Mouse (Mus musculus) heart, embryonic 12.5 days (tissue): ENCODE data around the gene Naif1. TPM values are rescaled to one million over a fixed set of nuclear protein-coding genes. Genes with fewer than 3 reads are reported as not detected.

Experiments
- ATAC-seq: fragments of 200-750 bp; cut with Nextera tagmentation; 2 replicates; pipeline ENCODE4 v1.8.0; 2017; ENCODE audit warnings: moderate TSS enrichment, moderate library complexity; ENCODE audit not compliant: insufficient number of reproducible peaks, low FRiP score
- H3K27ac ChIP-seq: fragments of 300-500 bp; sonication (generic); 2 replicates; pipeline ENCODE4 v1.5.1; 2016; ENCODE audit warnings: mild to moderate bottlenecking, moderate library complexity; ENCODE audit not compliant: poor library complexity, severe bottlenecking
- H3K27me3 ChIP-seq: fragments of 300-500 bp; sonication (generic); replicated peaks from 2 replicates; pipeline ENCODE4 v1.6.1; 2016; ENCODE audit warnings: mild to moderate bottlenecking, moderate library complexity
- H3K36me3 ChIP-seq: fragments of 300-500 bp; sonication (generic); 2 replicates; pipeline ENCODE4 v1.6.1; 2016; ENCODE audit warnings: mild to moderate bottlenecking, moderate library complexity
- H3K4me1 ChIP-seq: fragments of 300-500 bp; sonication (generic); replicated peaks from 2 replicates; pipeline ENCODE4 v1.6.1; 2016; ENCODE audit warnings: mild to moderate bottlenecking
- H3K4me2 ChIP-seq: fragments of 300-500 bp; sonication (generic); 2 replicates; pipeline ENCODE4 v1.6.1; 2016; ENCODE audit warnings: mild to moderate bottlenecking, moderate library complexity
- H3K4me3 ChIP-seq: fragments of 300-500 bp; sonication (generic); 2 replicates; pipeline ENCODE4 v1.5.1; 2016; ENCODE audit warnings: mild to moderate bottlenecking
- H3K9ac ChIP-seq: fragments of 300-500 bp; sonication (generic); 2 replicates; pipeline ENCODE4 v1.6.1; 2016; ENCODE audit warnings: mild to moderate bottlenecking, moderate library complexity
- H3K9me3 ChIP-seq: fragments of 300-500 bp; sonication (generic); replicated peaks from 2 replicates; pipeline ENCODE4 v1.6.1; 2016; ENCODE audit warnings: mild to moderate bottlenecking, moderate library complexity
- WGBS: fragments of 180-500 bp; shearing (Covaris S2); methylation state at CpG from one replicate; pipeline ENCODE4 v1.1.7; 2016; 5-methylcytosine and 5-hydroxymethylcytosine counted together
- polyA plus RNA-seq: library from polyadenylated mRNA; unstranded; fragments of >200 nt; fragmentation: Nextera tagmentation; extraction: Ambion mirVana; gene quantifications from 2 replicates; pipeline ENCODE4 v1.2.1, GENCODE M21; 2016

Naif1 gene
- polyA plus RNA-seq, 1 experiment from 2014 or later: 5.4 TPM

DNA sequence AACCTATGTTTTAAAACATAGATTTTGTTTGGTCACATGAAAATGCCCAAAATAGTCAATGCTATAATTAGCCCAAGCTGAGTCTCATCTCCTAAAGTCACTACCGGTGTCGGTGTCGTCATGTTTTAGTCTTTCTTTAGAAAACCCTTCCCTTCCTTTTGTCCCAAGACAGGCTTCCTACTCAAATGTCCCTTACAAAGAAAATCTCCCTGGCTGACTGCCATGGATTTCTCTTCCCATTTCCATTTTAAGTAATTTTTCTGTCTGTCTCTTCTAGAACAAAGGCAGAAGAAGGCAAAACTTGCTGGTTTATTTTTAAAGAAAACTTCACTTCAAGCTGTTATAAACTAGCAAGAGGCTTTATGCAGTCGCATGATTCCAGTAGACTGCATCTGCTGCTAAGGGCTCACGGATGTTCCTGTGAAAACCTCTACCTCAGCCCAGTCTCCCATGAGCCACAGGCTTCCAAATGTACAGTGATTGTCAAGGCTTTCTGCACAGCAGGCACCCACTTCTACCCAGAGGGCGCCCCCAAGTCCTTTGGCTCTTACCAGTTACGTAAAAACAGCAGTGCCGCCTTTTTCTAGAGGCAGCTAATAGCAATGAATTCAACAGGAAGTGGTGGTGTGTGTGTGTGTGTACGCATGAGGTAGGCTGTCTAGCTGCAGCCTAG, 2.9 kb upstream of the Naif1 start:
- Histone ChIP-seq H3K36me3 (peaks cover 8% of the 10 kb centered on the region), H3K4me3 (no peak overlapping the region), H3K9ac (peak overlapping the region; percentile 27; the same call in 1 of the 2 replicates), H3K4me1 (peaks cover 32% of the 10 kb centered on the region), H3K9me3 (no peaks in the 10 kb centered on the region), H3K27me3 (no peaks in the 10 kb centered on the region), H3K27ac (peak overlapping the region; percentile 85), H3K4me2 (peak overlapping the region; percentile 39; the same call in 1 of the 2 replicates)
- WGBS: 43% methylated on average over 9 of the region's 9 CpGs
- ATAC-seq: no peak

DNA sequence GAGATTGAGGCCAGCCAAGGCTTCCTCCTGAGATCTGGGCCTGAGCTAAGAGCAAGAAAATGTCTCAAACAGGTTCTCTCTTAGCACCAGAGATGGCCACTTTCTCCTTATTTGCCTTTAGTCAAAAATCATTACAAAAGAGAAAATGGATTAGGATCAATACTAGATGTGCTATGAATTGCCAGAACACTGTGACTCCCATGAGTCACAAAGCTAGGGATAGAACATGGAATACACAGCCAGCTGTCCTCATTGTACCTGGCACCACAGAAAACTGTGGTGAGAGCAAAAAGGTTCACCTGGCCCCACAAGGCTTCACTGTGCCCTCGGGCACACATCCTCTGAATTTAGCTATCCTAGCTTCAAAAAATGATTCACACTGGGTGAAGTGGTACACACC, 1.8 kb upstream of the Naif1 start:
- H3K9ac ChIP-seq: no peak overlapping the region
- peaks cover 8% of the 10 kb centered on the region for H3K36me3 ChIP-seq
- WGBS: 84% methylated on average over 1 of the region's 1 CpGs
- no peak overlapping the region for H3K4me2 ChIP-seq
- peaks cover 39% of the 10 kb centered on the region for H3K4me1 ChIP-seq
- ATAC-seq: no peak
- H3K27me3 ChIP-seq: no peaks in the 10 kb centered on the region
- no peak overlapping the region for H3K4me3 ChIP-seq
- no peaks in the 10 kb centered on the region for H3K9me3 ChIP-seq
- H3K27ac ChIP-seq: no peak overlapping the region; the same call in 1 of the 2 replicates

DNA sequence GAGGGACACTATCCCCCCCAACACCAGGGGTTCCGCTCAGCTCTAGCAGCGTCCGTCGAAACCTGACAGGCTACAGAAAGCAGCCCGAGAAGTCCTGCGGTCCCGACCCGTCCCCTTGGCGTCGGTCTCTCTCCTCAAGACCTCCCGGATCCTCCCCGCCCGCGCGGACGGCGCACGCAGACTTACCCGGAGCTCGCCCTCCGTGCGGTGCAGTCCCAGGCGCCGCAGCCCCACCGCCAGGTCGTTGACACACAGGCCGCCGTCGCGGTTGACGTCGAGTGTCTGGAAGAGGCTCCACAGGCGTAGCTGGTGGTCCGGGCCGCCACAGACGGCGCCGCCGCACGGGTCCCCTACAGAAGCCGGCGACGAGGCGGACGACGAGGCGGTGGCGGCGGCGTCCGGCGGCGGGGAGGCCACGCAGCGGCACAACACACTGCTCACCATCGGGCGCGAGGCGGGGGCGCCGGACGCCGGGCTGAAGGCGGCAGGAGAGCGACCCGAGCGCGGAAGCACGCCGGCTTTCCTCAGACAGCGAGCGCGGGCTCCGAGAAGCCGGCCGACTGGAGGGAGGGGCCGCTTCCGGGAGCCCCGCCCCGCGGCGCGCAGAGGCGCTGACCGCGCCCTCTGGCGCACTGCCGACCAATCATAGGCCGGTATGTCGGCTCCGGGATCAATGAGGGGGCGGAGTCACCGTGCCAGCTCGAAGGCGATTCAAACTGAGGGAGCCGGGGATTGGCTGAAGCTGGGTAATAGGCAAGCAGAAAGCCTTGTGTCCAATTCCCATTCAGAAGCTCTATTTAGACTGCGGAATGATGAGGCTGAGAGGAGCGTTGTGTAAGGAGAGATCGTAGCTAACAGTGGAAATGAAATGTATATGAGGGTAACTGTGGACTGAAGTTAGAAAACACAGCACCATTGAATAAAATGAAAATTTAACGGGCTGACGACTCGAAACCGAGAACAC, 906 bp downstream of the Naif1 start, which contains the start of gene Slc25a25:
TSS of gene Slc25a25 (minus strand) at position 565 of the 964 bp plus-strand sequence.
- H3K27ac ChIP-seq: peak within 1 kb of the TSS; percentile 88
- peak; percentile 93 for ATAC-seq
- peak within 1 kb of the TSS; percentile 82 for H3K9ac ChIP-seq
- H3K4me1 ChIP-seq: peaks cover 55% of the 10 kb centered on the region
- peak within 1 kb of the TSS; percentile 70 for H3K4me2 ChIP-seq
- under 1% methylated on average over 102 of the region's 103 CpGs for WGBS
- no peaks in the 10 kb centered on the region for H3K9me3 ChIP-seq
- no peaks in the 10 kb centered on the region for H3K27me3 ChIP-seq
- peak within 1 kb of the TSS; percentile 66 for H3K4me3 ChIP-seq
- peaks cover 9% of the 10 kb centered on the region for H3K36me3 ChIP-seq

DNA sequence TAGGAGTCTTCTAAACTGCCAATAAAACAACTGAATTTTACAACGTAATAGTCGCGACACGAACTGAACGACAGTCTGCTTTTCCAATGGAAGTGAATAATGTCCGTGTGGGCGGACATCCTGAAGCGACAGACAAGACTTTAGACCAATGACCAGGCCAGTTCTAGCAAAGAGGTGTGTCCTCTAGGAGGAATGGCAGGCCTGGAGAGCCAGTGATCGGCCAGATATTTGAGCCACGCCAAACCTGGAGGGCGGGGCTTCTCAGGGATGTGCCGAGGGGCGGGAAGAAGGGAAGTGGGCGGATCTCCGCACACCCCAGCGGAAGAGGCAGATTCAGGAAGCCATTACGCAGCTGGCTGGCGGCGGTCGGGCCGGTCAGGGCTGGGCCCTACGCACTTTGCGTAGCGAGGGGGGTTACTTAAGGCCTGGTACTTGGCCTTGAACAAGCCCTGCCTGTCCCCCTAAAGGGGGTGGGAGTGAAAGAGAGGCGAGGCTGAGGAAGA, 1.7 kb downstream of the Naif1 start:
- under 1% methylated on average over 25 of the region's 25 CpGs for WGBS
- 0 out of 2 replicates have a peak overlapping the region, but pooled peaks have one; percentile 27 for H3K9ac ChIP-seq
- H3K4me3 ChIP-seq: peak overlapping the region; percentile 66
- H3K27ac ChIP-seq: peak overlapping the region; percentile 88
- H3K4me2 ChIP-seq: peak overlapping the region; percentile 70
- no peaks in the 10 kb centered on the region for H3K9me3 ChIP-seq
- H3K36me3 ChIP-seq: peaks cover 14% of the 10 kb centered on the region
- no peaks in the 10 kb centered on the region for H3K27me3 ChIP-seq
- peaks cover 51% of the 10 kb centered on the region for H3K4me1 ChIP-seq
- ATAC-seq: peak; percentile 96

DNA sequence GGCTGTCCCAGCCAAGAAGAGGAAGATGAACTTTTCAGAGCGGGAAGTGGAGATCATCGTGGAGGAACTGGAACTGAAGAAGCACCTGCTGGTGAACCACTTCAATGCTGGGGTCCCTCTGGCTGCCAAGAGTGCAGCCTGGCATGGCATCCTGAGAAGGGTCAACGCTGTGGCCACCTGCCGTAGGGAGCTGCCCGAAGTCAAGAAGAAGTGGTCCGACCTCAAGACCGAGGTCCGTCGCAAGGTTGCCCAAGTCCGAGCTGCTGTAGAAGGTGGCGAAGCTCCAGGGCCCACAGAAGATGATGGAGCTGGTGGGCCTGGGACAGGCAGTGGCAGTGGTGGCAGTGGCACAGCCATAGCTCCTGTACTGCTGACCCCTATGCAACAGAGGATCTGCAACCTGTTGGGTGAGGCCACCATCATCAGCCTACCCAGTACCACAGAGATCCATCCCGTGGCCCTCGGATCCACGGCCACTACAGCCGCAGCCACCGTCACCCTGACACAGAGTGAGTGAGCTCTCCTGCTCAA, 2.2 kb downstream of the Naif1 start:
- Histone ChIP-seq H3K36me3 (peaks cover 14% of the 10 kb centered on the region), H3K4me3 (peak overlapping the region; percentile 66), H3K9ac (0 out of 2 replicates have a peak overlapping the region, but pooled peaks have one; percentile 27), H3K4me1 (peaks cover 45% of the 10 kb centered on the region), H3K27ac (peak overlapping the region; percentile 55), H3K9me3 (no peaks in the 10 kb centered on the region), H3K4me2 (peak overlapping the region; percentile 63), H3K27me3 (no peaks in the 10 kb centered on the region)
- WGBS: 92% methylated on average over 16 of the region's 16 CpGs
- ATAC-seq: no peak

DNA sequence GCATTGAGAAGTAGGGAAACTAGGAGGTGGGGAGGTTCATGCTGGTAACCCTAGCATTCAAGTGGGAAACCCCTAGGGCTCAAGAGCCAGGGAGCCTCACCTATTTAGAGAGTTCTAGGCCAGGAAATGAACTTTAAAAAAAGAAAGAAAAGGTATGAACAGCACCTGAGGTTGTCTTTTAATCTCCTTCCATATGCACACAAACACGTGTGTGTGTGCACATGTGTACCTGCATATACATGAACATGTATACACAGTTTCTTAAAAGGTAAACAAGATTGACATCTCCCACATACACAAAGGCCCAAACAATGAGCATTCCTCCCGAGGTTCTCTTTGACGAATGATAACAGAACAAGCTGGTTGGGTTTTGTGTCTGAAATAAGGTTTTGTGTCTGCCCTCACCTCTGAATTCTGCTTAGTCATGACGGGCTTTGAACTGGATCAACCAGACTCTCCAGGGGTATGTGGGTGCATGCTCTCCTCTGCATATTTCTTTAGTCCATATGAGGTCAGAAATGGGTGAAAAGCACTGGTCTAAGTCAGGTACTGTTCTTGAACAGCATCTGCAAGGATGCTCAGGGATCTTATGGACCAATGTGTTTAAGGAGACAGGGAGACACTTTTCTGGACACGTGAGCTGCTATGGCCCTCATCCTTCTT, 3.5 kb downstream of the Naif1 start:
- no peaks in the 10 kb centered on the region for H3K9me3 ChIP-seq
- peaks cover 14% of the 10 kb centered on the region for H3K36me3 ChIP-seq
- 81% methylated on average over 5 of the region's 5 CpGs for WGBS
- H3K4me1 ChIP-seq: peaks cover 40% of the 10 kb centered on the region
- peak overlapping the region; percentile 14; the same call in 1 of the 2 replicates for H3K9ac ChIP-seq
- H3K4me3 ChIP-seq: no peak overlapping the region
- no peaks in the 10 kb centered on the region for H3K27me3 ChIP-seq
- no peak overlapping the region for H3K4me2 ChIP-seq
- ATAC-seq: no peak
- H3K27ac ChIP-seq: no peak overlapping the region

DNA sequence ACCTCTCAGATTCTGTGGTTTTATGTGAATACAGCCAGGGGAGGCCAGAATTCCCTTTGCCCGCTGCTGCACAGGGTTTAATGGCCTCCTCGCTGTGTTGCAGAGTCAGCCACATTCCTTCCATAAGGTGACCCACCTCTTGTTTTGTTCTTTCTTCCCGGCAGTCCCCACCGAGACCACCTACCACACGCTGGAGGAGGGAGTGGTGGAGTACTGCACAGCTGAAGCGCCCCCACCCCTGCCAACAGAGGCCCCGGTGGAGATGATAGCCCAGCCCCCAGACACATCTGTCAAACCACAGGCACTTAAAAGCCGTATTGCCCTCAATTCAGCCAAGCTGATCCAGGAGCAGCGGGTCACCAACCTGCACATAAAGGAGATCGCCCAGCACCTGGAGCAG, 4.4 kb downstream of the Naif1 start:
- Histone ChIP-seq H3K27ac (no peak overlapping the region), H3K27me3 (no peaks in the 10 kb centered on the region), H3K9ac (no peak overlapping the region), H3K36me3 (peaks cover 14% of the 10 kb centered on the region), H3K4me3 (no peak overlapping the region), H3K4me2 (no peak overlapping the region), H3K4me1 (peaks cover 38% of the 10 kb centered on the region), H3K9me3 (no peaks in the 10 kb centered on the region)
- WGBS: 78% methylated on average over 10 of the region's 10 CpGs
- no peak for ATAC-seq

DNA sequence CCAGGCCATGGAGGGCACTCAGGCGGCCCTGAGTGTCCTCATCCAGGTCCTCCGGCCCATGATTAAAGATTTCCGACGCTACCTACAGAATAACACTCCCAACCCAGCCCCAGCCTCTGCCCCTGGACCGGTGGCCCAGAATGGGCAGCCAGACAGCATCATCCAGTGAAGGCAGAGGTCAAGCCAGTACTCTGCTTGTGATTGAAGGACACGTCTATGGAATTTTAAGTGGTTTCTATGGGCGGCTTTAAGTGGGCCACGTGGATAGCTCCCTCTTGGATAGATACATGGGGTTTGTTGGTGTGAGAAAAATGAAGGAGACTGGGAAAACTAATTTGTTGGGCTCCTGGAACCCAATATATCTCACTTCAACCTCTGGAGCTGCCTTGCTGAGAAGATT, 4.8 kb downstream of the Naif1 start:
- WGBS: 64% methylated on average over 8 of the region's 8 CpGs
- Histone ChIP-seq H3K36me3 (peaks cover 14% of the 10 kb centered on the region), H3K9me3 (no peaks in the 10 kb centered on the region), H3K9ac (no peak overlapping the region), H3K27ac (no peak overlapping the region), H3K4me2 (no peak overlapping the region), H3K4me1 (peaks cover 35% of the 10 kb centered on the region), H3K4me3 (no peak overlapping the region), H3K27me3 (no peaks in the 10 kb centered on the region)
- no peak for ATAC-seq

DNA sequence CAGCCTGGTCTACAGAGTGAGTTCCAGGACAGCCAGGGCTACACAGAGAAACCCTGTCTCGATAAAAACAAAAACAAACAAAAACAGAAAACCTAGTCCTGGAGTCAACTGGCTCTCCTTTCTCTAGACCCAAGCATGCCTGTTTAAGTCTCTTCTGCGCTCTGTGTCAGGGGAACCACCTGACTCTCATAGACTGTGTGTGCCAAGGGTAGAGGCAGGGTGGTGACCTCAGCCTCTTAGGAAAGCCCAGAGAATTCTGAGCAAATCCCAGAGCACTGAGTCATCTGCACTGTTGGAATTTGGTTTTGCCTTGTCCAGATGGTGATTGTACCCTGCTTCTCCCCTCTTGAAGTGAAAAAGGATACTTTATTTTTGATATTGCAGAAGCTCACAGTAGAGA, 8.0 kb downstream of the Naif1 start:
- Histone ChIP-seq H3K36me3 (peaks cover 14% of the 10 kb centered on the region), H3K27me3 (no peaks in the 10 kb centered on the region), H3K4me1 (peaks cover 17% of the 10 kb centered on the region), H3K4me3 (no peak overlapping the region), H3K27ac (0 out of 2 replicates have a peak overlapping the region, but pooled peaks have one; percentile 6), H3K4me2 (no peak overlapping the region), H3K9ac (no peak overlapping the region), H3K9me3 (no peaks in the 10 kb centered on the region)
- 71% methylated on average over 2 of the region's 2 CpGs for WGBS
- ATAC-seq: no peak

DNA sequence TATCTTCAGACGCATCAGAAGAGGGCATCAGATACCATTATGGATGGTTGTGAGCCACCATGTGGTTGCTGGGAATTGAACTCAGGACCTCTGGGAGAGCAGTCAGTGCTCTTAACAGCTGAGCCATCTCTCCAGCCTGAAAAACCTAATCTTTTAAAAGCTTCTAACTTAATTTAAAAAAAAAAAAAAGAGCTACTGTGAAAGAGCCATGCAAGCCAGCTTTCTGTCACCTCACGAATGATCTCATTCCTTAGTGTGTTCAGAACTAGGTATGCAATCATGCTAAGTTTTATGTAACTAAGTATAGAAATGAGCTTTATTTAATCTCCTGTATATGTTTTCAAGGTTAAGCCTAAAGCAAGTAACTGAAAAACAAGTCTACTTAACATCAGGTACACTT, 9.4 kb downstream of the Naif1 start:
- peaks cover 16% of the 10 kb centered on the region for H3K4me1 ChIP-seq
- H3K9ac ChIP-seq: no peak overlapping the region
- no peak overlapping the region for H3K4me2 ChIP-seq
- WGBS: 89% methylated on average over 2 of the region's 2 CpGs
- no peak for ATAC-seq
- H3K9me3 ChIP-seq: no peaks in the 10 kb centered on the region
- H3K27ac ChIP-seq: no peak overlapping the region
- H3K4me3 ChIP-seq: no peak overlapping the region
- no peaks in the 10 kb centered on the region for H3K27me3 ChIP-seq
- peaks cover 14% of the 10 kb centered on the region for H3K36me3 ChIP-seq
